Mouse (Mus musculus) heart, embryonic 14.5 days (tissue): ENCODE results near the gene Rhbdf2. TPM values are rescaled to one million over a fixed set of nuclear protein-coding genes. Genes with fewer than 3 reads are reported as not detected.
A peak's percentile ranks its signal among the peaks of the same experiment; 100 is the strongest.

Experiments used
- ATAC-seq: fragments of 200-750 bp; cut with Nextera tagmentation; 2 replicates; pipeline ENCODE4 v1.8.0; 2017; ENCODE audit warnings: low read depth, moderate TSS enrichment; ENCODE audit not compliant: insufficient number of reproducible peaks, insufficient read depth, low FRiP score
- H3K27ac ChIP-seq, 2 experiments: fragments of 200-500 bp in 1 of 2; fragments of 300-500 bp in 1 of 2; sonication (generic) in 1 of 2; replicated peaks in 1 of 2; 2 replicates each; pipeline ENCODE4 v1.5.1; 2012 to 2014; ENCODE audit warnings: low read depth in 2 of 2, low read length in 2 of 2, control low read depth in 1 of 2, mild to moderate bottlenecking in 1 of 2, mixed read lengths in 1 of 2; ENCODE audit not compliant: control insufficient read depth in 1 of 2, insufficient read depth in 1 of 2
- H3K27me3 ChIP-seq: fragments of 300-500 bp; sonication (generic); 2 replicates; pipeline ENCODE4 v1.6.1; 2014; ENCODE audit warnings: mild to moderate bottlenecking, low read length, control low read depth; ENCODE audit not compliant: control insufficient read depth, insufficient read depth
- H3K36me3 ChIP-seq: fragments of 300-500 bp; sonication (generic); 2 replicates; pipeline ENCODE4 v1.6.1; 2014; ENCODE audit warnings: mild to moderate bottlenecking, control low read depth, low read length, mixed read lengths; ENCODE audit not compliant: control insufficient read depth, insufficient read depth
- H3K4me1 ChIP-seq, 2 experiments: fragments of 200-500 bp in 1 of 2; fragments of 300-500 bp in 1 of 2; sonication (generic) in 1 of 2; 2 replicates each; pipeline ENCODE4 v1.6.1; 2012 to 2014; ENCODE audit warnings: low read length in 2 of 2, control low read depth in 1 of 2, mixed read lengths in 1 of 2; ENCODE audit not compliant: control insufficient read depth in 2 of 2, insufficient read depth in 2 of 2
- H3K4me2 ChIP-seq: fragments of 300-500 bp; sonication (generic); 2 replicates; pipeline ENCODE4 v1.6.1; 2014; ENCODE audit warnings: mild to moderate bottlenecking, low read length
- H3K4me3 ChIP-seq, 2 experiments: fragments of 200-500 bp in 1 of 2; fragments of 300-500 bp in 1 of 2; sonication (generic) in 1 of 2; 2 replicates each; pipeline ENCODE4 v1.5.1; 2012 to 2014; ENCODE audit warnings: low read length in 2 of 2, mild to moderate bottlenecking in 2 of 2, control low read depth in 1 of 2, low read depth in 1 of 2, moderate library complexity in 1 of 2; ENCODE audit not compliant: control insufficient read depth in 1 of 2, insufficient read depth in 1 of 2
- H3K9ac ChIP-seq: fragments of 300-500 bp; sonication (generic); 2 replicates; pipeline ENCODE4 v1.6.1; 2014; ENCODE audit warnings: mild to moderate bottlenecking, low read length
- H3K9me3 ChIP-seq: fragments of 300-500 bp; sonication (generic); 2 replicates; pipeline ENCODE4 v1.6.1; 2016; ENCODE audit warnings: low read length, control low read depth; ENCODE audit not compliant: control insufficient read depth
- WGBS: fragments of 180-500 bp; shearing (Covaris S2); extraction: QIAGEN DNeasy Blood & Tissue Kit; methylation state at CpG from one replicate; pipeline ENCODE4 v1.1.7; 2014; 5-methylcytosine and 5-hydroxymethylcytosine counted together
- polyA plus RNA-seq: library from polyadenylated mRNA; unstranded; fragments of >200 nt; fragmentation: Nextera tagmentation; extraction: Ambion mirVana; gene quantifications from 2 replicates; pipeline ENCODE4 v1.2.1, GENCODE M21; 2014

Rhbdf2 gene
- polyA plus RNA-seq, 1 experiment from 2014 or later = 6.6 TPM

DNA sequence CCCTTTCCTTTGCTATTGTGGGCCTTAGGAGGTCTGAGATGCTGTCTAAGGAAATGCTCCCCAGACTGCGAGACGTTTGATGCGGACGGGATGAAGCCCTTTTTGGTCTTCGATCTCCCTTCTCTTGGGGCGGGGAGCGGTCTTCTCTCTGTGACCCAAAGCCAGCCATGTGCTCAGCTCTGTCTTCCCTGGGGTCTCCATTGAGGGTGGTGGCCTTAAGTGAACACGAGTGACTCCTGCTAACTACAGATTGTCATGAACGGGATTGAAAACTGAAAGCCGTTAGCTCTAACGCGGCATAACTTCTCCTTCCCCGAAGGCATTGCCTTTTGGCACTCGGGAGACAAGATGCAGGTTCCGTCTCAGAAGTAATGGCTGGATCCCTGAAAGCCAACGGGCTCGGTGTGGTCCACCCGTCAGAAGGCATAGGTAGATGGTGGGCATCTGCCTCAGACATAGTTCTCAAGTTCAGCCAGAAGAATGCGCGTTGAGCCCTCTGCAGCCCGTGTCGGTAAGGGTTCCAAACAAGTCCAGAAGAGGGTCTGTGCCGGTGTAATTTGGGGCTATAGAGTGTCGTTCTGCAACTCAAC is 45.1 kb upstream of the Rhbdf2 start:
- WGBS = under 1% methylated on average over 24 of the region's 24 CpGs
- Histone ChIP-seq H3K4me1 (peaks cover 7 to 33% of the 10 kb centered on the region in 2 experiments; a peak in 3 of 4 replicates), H3K36me3 (peaks cover 43% of the 10 kb centered on the region), H3K4me3 (peak overlapping the region; percentile 73 to 78), H3K9me3 (no peaks in the 10 kb centered on the region), H3K27ac (peak overlapping the region; percentile 56 to 69), H3K27me3 (no peaks in the 10 kb centered on the region; the same call in 1 of the 2 replicates), H3K9ac (peak overlapping the region; percentile 96), H3K4me2 (peak overlapping the region; percentile 86)
- ATAC-seq = no peak; the same call in 1 of the 2 replicates

DNA sequence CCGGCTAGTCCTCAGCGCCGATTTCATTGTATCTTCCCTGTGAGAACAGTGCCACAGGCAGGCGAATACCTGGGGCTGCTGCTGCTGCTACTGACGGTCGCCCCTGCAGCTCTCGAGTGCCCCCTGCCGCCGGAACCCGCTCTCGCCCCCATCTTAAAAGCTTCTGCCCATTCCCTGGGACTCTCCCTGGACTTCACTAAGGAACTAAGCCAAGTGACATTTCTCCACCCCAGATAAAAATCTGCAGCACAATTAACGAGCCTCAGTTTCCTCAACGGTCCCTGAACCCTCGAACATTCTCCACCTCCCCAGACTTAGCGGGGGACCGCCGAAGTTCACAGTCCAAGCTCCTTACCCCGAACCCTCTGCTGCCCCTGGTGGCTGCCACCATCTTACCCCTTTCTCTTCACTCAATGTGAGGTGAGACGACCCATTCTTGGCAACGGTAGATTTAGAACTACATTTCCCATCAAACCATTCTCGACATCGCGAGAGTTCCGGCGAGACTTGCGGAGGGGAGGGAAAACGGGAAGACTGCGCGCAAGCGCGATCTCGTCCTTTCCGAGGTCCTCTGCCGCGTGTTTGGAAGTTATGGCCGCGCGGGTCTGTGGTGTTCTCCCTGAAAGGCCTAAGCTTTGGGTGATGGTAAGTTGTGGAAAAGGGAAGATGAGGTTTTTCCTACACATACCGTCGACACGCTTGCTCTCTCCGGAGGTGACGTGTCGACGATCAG is 44.5 kb upstream of the Rhbdf2 start:
- Histone ChIP-seq H3K4me1 (peaks cover 7 to 33% of the 10 kb centered on the region in 2 experiments; a peak in 3 of 4 replicates), H3K9ac (peak overlapping the region; percentile 96), H3K27me3 (no peaks in the 10 kb centered on the region; the same call in 1 of the 2 replicates), H3K4me3 (peak overlapping the region; percentile 73 to 78), H3K27ac (peak overlapping the region; percentile 56 to 69), H3K9me3 (no peaks in the 10 kb centered on the region), H3K36me3 (peaks cover 37% of the 10 kb centered on the region), H3K4me2 (peak overlapping the region; percentile 86)
- peak; percentile 84 for ATAC-seq
- WGBS = 1% methylated on average over 45 of the region's 45 CpGs

- no peak overlapping the region for H3K9ac ChIP-seq
- no peak overlapping the region for H3K4me2 ChIP-seq
- H3K9me3 ChIP-seq = no peaks in the 10 kb centered on the region
- no peak overlapping the region for H3K4me3 ChIP-seq
- 86% methylated on average over 7 of the region's 7 CpGs for WGBS
- peaks cover 9 to 33% of the 10 kb centered on the region in 2 experiments; a peak in 3 of 4 replicates for H3K4me1 ChIP-seq
- ATAC-seq = no peak
- peaks cover 28% of the 10 kb centered on the region for H3K36me3 ChIP-seq
- no peak overlapping the region for H3K27ac ChIP-seq
- H3K27me3 ChIP-seq = no peaks in the 10 kb centered on the region; the same call in 1 of the 2 replicates
Measured at GRCm38 (mm10) chr11:116670386-116670785, 43.6 kb upstream of the Rhbdf2 start.

- WGBS = 47% methylated on average over 13 of the region's 13 CpGs
- H3K4me3 ChIP-seq = no peak overlapping the region
Measured at GRCm38 (mm10) chr11:116669787-116670365, 43.1 kb upstream of the Rhbdf2 start.

DNA sequence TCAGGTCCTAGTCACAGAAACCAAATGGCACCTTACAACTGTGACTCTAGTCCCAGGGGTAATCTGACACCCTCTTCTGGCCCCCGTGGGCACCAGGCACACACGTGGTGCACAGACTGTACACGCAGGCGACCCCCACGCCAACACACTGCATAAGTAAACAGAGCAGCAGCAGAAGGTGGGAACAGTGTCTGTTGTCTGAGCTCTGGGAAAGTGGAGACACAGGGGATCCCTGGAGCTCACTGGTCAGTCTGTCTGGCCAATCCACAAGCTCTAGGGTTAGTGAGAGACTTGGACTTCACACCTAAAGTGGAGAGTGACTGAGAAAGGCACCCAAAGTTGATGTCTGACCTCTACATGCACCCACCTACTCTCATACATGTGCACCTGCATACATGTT is 42.5 kb upstream of the Rhbdf2 start:
- no peak overlapping the region for H3K27ac ChIP-seq
- no peaks in the 10 kb centered on the region; the same call in 1 of the 2 replicates for H3K27me3 ChIP-seq
- H3K9ac ChIP-seq = no peak overlapping the region
- WGBS = 26% methylated on average over 5 of the region's 5 CpGs
- peaks cover 17% of the 10 kb centered on the region for H3K36me3 ChIP-seq
- peaks cover 7 to 24% of the 10 kb centered on the region in 2 experiments; a peak in 3 of 4 replicates for H3K4me1 ChIP-seq
- ATAC-seq = no peak
- H3K4me3 ChIP-seq = no peak overlapping the region
- no peak overlapping the region for H3K4me2 ChIP-seq
- H3K9me3 ChIP-seq = no peaks in the 10 kb centered on the region

More at GRCm38 (mm10) chr11:116669787-116670365, 43.1 kb upstream of the Rhbdf2 start:
- H3K27me3 ChIP-seq = no peaks in the 10 kb centered on the region; the same call in 1 of the 2 replicates
- no peak overlapping the region for H3K9ac ChIP-seq
- H3K4me2 ChIP-seq = no peak overlapping the region
- peaks cover 23% of the 10 kb centered on the region for H3K36me3 ChIP-seq
- H3K4me1 ChIP-seq = peaks cover 9 to 29% of the 10 kb centered on the region in 2 experiments; a peak in 3 of 4 replicates
- H3K27ac ChIP-seq = no peak overlapping the region
- no peak for ATAC-seq
- H3K9me3 ChIP-seq = no peaks in the 10 kb centered on the region

DNA sequence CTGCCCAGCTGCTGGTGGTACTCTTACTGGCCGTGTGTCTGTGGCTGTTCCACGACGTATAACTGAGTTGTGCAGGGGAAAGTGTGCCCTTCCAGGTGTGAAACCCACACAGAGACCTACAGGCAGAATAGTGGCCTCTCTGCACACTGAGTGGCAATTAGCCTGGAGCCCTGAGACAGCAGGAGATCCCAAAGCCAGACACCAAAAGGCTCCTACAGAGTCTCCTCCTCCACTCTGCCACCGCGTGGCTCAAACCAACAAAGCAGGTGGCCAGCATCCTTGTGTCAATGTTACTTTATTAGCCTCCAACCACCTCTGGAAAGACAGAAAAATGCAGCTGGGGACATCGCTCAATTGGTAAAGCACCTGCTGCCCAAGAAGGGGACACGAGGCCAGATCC is 42.0 kb upstream of the Rhbdf2 start:
- H3K4me1 ChIP-seq = peaks cover 7 to 24% of the 10 kb centered on the region in 2 experiments; a peak in 3 of 4 replicates
- H3K9ac ChIP-seq = no peak overlapping the region
- no peaks in the 10 kb centered on the region; the same call in 1 of the 2 replicates for H3K27me3 ChIP-seq
- peak overlapping the region in 1 of 2 experiments; percentile 47; a peak in 1 of 4 replicates for H3K27ac ChIP-seq
- peaks cover 12% of the 10 kb centered on the region for H3K36me3 ChIP-seq
- no peak for ATAC-seq
- H3K4me2 ChIP-seq = no peak overlapping the region
- WGBS = 33% methylated on average over 7 of the region's 7 CpGs
- H3K9me3 ChIP-seq = no peaks in the 10 kb centered on the region
- no peak overlapping the region for H3K4me3 ChIP-seq

DNA sequence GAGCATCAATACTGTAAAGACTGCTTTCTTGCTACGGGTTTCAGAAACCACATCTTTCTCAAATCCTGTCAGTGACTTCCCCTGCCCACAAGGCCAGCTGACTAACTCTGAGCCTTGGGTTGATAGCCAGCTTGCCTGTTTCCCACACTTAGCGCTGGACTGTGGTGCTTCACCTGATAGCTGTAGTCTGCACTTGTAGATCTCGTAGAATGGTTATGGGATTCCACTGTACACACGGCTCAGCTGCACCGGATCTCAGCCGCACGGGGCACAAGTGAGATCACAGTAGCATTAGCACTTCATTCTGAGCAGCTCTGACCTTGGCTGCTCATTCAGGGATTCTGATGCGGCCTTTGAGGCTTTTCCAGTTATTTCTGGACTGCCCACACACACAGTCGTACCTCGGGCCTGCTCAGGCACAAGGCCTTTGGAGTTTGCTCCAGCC is 41.6 kb upstream of the Rhbdf2 start:
- no peak for ATAC-seq
- WGBS = 51% methylated on average over 10 of the region's 10 CpGs
- Histone ChIP-seq H3K4me3 (no peak overlapping the region), H3K27ac (peak overlapping the region in 1 of 2 experiments; percentile 47; a peak in 1 of 4 replicates), H3K9me3 (no peaks in the 10 kb centered on the region), H3K36me3 (peaks cover 8% of the 10 kb centered on the region), H3K4me1 (peaks cover 7 to 27% of the 10 kb centered on the region in 2 experiments; a peak in 3 of 4 replicates), H3K27me3 (no peaks in the 10 kb centered on the region; the same call in 1 of the 2 replicates), H3K4me2 (no peak overlapping the region), H3K9ac (no peak overlapping the region)
